9 mouse cellular contexts compared by ENCODE assay signal in genomic region chr13:16290784-16291183, GRCm38 (mm10).
DNase-seq lines count a peak whose midpoint lies in the region; ATAC-seq lines count a peak whose summit lies in the region.
"Had no signal": no experiment of that assay in that cellular context is flagged by ENCODE, and none has a peak within 500 bp of the region (broad histone marks: within the 10 kb centered on the region; RNA-seq: fewer than 3 reads in every experiment).

No protein-coding gene starts in this region.

- DNase-seq in cerebellum, postnatal 14 days: peak; percentile 15 to 19
- no peak for DNase-seq in cerebellum, adult 9-10 months
- DNase-seq in layer of hippocampus, adult 11-12 months (ENCODE audit: low spot score): peak; percentile 27
- no peak for DNase-seq in layer of hippocampus, adult 9-10 months (ENCODE audit: low spot score)
- DNase-seq in adipocyte (ENCODE audit: low spot score): peak; percentile 42
- peak; percentile 29 for DNase-seq in kidney, postnatal 14 days
- DNase-seq in heart, adult 11 months: no peak
- DNase-seq: cerebellum, postnatal 36 days had no signal

- no peak for ATAC-seq in megakaryocyte-erythroid progenitor cell, adult 5-6 weeks (replicated peaks; ENCODE audit: low FRiP score, low TSS enrichment, poor library complexity, severe bottlenecking)

Comparison
In these comparisons a context has a peak if more than half of its experiments do, and no peak if none do; other contexts are left out.
1. DNase-seq: peak in cerebellum, postnatal 14 days (2 of 2), layer of hippocampus, adult 11-12 months (single experiment), adipocyte (single experiment) and kidney, postnatal 14 days (single experiment); none in cerebellum, adult 9-10 months (single experiment), layer of hippocampus, adult 9-10 months (single experiment) and heart, adult 11 months (single experiment).